Mouse (Mus musculus): ENCODE results near the gene Fdxacb1. TPM values are rescaled to one million over a fixed set of nuclear protein-coding genes. Genes with fewer than 3 reads are reported as not detected.

Gene Fdxacb1
- polyA plus RNA-seq, 1 experiment from 2014 or later = 6.5 TPM

- CTCF ChIA-PET = no interaction called here
- no peaks in the 10 kb centered on the region for H3K27me3 ChIP-seq
- TF ChIP-seq CTCF (IDR thresholded peaks at IDR 0.05) = no peak
- ATAC-seq = no peak
- in situ Hi-C loops (cut with MboI; ENCODE audit: low pct_unique_long_range_greater_than_20kb) = loop anchor here (25.0 kb wide), 1 partner anchor 468 kb away; the partner anchor contains the start of gene Colca2
- POLR2A ChIA-PET = no interaction called here
- DNase-seq (ENCODE audit: low read depth, low spot score) = no peak
These were observed 51.7 kb downstream of the Fdxacb1 start for GRCm38 (mm10) chr9:50819716-50820115.

DNA sequence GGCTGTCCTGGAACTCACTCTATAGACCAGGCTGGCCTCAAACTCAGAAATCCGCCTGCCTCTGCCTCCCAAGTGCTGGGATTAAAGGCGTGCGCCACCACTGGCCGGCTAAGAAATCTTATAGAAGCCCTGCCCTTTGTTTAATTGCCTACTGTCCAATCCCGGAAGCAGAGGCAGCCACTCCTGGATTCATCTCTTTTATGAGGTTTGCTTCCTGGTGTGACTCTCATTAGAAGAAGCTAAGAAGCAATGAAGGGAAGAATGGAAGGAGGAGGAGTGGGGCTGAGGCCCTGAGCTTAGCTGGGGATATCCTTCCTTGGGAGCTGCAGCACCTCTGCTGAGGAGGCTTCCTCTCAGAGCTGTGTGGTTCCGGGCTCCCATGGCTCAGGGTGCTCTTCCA lies 53.6 kb downstream of the Fdxacb1 start:
- in situ Hi-C loops (cut with MboI; ENCODE audit: low pct_unique_long_range_greater_than_20kb) = loop anchor here (25.0 kb wide), 1 partner anchor 466 kb away; the partner anchor contains the start of gene Colca2

DNA sequence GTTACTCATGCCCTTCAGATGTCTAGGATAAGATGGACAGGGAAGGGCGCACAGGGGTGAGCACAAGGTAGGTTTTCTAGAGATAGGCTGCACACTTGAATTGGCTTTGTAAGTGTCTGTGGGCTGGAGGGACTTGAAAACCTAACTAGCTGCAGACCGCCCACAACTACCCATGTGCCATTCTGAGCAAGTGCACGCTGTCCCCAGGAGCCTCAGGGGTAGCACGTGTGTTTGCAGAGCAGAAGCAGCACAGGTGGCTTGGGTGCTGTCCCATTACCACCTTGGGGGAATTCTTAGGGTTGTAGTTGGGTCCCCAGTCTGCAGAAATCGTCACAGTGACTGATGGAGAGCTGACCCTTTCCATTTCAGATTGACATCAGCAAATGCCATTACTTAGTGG lies 54.2 kb downstream of the Fdxacb1 start:
- DNase-seq (ENCODE audit: low read depth, low spot score) = no peak
- TF ChIP-seq CTCF (IDR thresholded peaks at IDR 0.05) = no peak
- ChIA-PET CTCF (no interaction called here), POLR2A (no interaction called here)
- in situ Hi-C loops (cut with MboI; ENCODE audit: low pct_unique_long_range_greater_than_20kb) = loop anchor here (25.0 kb wide), 1 partner anchor 465 kb away; the partner anchor contains the start of gene Colca2
- no peak for ATAC-seq
- no peaks in the 10 kb centered on the region for H3K27me3 ChIP-seq

More for the DNA sequence above, 53.6 kb downstream of the Fdxacb1 start:
- no peak for TF ChIP-seq CTCF (IDR thresholded peaks at IDR 0.05)
- POLR2A ChIA-PET = interaction anchor here (0.6 kb wide), 1 partner anchor 142 kb away, joined by 3 read pairs; no protein-coding TSS in a partner anchor
- CTCF ChIA-PET = no interaction called here
- DNase-seq (ENCODE audit: low read depth, low spot score) (no peak), ATAC-seq (no peak)
- H3K27me3 ChIP-seq = no peaks in the 10 kb centered on the region

Other genes starting within 250 kb of the Fdxacb1 start
- 65.9 TPM for gene Pts, start 239.5 kb upstream of the Fdxacb1 start, polyA plus RNA-seq (2021)
- 3.6 TPM for gene Il18, start 213.4 kb upstream of the Fdxacb1 start, polyA plus RNA-seq (2021)
- 0.22 TPM for gene Bco2, start 213.1 kb upstream of the Fdxacb1 start, polyA plus RNA-seq (2021)
- not detected for gene Tex12, start 206.9 kb upstream of the Fdxacb1 start, polyA plus RNA-seq (2021)
- 418 TPM for gene Sdhd, start 164.4 kb upstream of the Fdxacb1 start, polyA plus RNA-seq (2021)
- 247 TPM for gene Timm8b, start 164.3 kb upstream of the Fdxacb1 start, polyA plus RNA-seq (2021)
- 8.2 TPM for gene Pih1d2, start 150.9 kb upstream of the Fdxacb1 start, polyA plus RNA-seq (2021)
- 25.4 TPM for gene Nkapd1, start 150.8 kb upstream of the Fdxacb1 start, polyA plus RNA-seq (2021)
- gene Dlat, start 108.5 kb upstream of the Fdxacb1 start, polyA plus RNA-seq (2021) = 134 TPM
- gene Dixdc1, start 28.7 kb upstream of the Fdxacb1 start, polyA plus RNA-seq (2021) = 14.6 TPM
- 33.1 TPM for gene 2310030G06Rik, start 21.7 kb upstream of the Fdxacb1 start, polyA plus RNA-seq (2021)
- 1,544 TPM for gene Cryab, start 16.9 kb upstream of the Fdxacb1 start, polyA plus RNA-seq (2021)
- 12.9 TPM for gene Hspb2, start 15.9 kb upstream of the Fdxacb1 start, polyA plus RNA-seq (2021)
- gene Alg9, start 6.8 kb downstream of the Fdxacb1 start, polyA plus RNA-seq (2021) = 27.5 TPM
- 28.6 TPM for gene 1110032A03Rik, start 7.3 kb downstream of the Fdxacb1 start, polyA plus RNA-seq (2021)
- gene Ppp2r1b, start 77.1 kb downstream of the Fdxacb1 start, polyA plus RNA-seq (2021) = 34.9 TPM
- 17.3 TPM for gene Sik2, start 240.8 kb downstream of the Fdxacb1 start, polyA plus RNA-seq (2021)